Mouse (Mus musculus) liver (tissue): ENCODE results near the gene Gm4969.

Experiments used
- DNase-seq: peaks from one replicate; pipeline ENCODE4 v3.0.0-alpha.2; 2020; ENCODE audit warnings: mixed read lengths

Gm4969 gene

GRCm38 (mm10) chr7:19136168-19136567 lies 18.0 kb upstream of the Gm4969 start:
- no peak for DNase-seq

GRCm38 (mm10) chr7:19131324-19131848 lies 13.2 kb upstream of the Gm4969 start:
- DNase-seq: peak; percentile 94

DNA sequence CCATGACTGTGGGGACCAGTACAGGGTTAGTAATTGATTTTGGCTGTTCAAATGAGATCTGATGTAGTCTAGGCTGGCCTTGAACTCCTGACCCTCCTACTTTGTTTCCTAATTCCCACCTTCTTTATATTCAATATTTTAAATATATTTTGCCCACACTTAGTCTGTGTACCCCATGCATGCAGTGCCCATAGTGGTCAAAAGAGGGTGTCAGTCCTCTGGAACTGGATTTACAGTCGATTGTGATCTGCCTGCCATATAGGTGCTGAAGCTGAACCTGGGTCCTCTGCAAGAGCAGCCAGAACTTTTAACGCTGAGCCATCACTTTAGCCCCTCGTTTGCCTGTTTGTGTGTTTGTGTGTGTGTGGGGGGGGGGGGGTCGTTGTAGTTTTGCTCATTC lies 12.5 kb upstream of the Gm4969 start:
- DNase-seq: no peak

DNA sequence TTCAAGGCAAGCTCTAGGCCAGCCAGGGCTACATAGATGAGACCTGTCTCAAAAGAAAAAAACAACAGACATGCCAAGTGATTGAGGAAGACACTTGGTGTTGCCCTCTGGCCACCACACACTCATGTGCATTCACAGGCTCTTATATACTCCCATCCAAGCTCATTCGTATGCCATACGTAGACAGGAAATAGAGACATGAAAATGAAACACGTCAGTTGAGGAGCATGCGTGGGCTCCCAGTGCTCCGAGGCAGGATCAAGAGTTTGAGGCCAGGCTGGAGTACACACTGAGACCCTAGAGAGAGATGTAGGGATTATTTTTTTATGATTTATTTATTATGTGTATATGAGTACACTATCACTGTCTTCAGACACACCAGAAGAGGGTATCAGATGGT lies 11.2 kb upstream of the Gm4969 start:
- no peak for DNase-seq

DNA sequence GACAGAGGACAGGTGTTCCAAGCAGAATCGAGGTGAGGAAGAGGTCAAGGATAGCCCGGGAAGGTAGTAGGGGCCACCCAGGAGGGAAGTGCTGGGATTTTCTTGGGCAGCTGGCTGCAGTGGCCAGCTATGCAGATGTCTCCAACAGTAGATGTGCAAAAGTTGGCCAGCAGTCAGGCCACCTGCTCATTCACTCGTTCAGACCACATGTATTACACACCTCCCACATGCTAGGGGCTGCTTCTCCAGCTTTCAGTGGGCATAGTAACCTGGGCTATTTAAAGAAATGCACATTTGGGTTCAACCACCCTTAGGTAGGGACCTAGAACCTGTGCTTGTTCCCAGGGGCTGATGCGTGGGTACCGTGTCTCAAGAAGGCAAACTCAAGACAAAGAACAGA lies 9.6 kb upstream of the Gm4969 start:
- no peak for DNase-seq

DNA sequence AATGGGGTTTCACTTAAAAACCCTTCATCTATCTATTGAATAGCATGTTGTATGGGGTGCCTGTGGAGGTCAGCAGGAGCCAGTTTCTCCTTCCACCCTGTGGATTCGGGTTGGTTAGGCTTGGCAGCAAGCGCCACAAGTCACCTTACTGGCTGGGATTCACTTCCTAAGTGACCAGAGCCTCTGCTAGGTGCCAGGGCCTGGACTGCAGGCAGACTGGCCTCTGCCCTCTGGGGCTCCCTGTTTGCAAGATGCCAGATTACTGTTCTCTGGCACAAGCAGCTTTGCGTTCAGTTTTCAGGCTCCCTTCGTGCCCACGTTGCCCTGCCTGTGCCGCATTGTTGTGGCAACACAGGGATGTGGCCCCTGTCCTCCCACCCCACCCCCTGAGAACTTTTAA lies 6.5 kb upstream of the Gm4969 start:
- no peak for DNase-seq

DNA sequence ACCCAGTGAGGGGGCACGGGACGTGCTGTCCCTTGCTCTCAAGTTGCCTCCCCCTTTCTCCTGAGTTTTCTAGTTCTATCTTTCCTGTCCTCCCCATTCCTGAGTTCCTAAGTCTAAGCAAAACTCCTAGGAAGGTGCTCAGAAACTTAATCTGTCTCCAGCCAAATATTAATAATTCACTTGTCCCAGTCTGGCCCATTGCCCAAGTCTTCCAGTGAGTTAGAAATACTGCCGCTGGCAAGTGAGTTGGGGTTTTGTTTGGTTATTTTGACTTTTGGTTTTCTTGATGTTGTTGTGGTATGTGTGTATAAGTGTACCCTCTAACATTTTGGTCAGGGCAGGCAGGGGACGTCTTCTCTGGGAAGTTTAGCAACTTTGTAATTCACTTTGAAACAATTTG lies 3.5 kb upstream of the Gm4969 start:
- DNase-seq: no peak

DNA sequence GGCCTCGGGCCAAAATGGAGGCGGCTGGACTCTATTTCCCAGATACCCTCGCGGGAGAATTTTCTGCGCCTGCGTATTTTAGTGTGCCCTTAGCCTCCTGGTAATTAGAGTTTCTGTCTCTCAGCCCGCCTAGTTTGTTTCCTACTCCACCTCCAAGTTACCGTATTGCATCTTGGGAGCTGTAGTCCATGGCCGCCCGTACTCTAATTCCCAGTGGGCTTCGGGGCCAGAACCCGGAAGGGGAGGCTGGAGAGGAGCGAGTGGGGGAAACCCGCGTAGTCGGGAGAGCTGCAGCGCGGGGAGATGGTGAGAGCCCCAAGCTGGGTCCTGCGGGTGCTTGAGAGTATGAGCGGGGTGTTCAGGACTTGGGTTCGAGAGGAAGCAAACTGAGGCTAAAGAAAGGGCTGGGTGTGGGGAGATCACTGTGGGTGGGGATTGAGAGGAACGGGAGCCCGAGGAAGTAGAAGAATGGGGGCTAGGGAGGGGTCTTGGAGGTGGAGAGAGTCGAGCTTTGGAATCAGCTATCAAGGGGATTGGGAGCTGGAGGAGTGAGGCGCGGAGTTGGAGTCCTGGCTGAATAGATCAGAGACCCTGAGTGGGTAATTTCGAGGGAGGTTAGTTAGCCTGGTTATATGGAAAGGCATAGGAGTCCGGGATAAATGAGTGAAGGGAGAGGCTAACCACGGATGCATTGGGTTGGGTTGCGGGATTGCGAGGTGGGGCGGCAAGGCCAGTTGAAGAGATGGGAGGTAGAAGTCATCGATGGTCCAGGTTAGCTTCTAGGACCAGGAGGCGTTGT lies 1.7 kb upstream of the Gm4969 start, which contains the start of gene Fbxo46:
Fbxo46 (plus strand) TSS at position 229 of the 799 bp plus-strand sequence.
- DNase-seq: peak; percentile 89

- DNase-seq: no peak
These were observed 915 bp upstream of the Gm4969 start for GRCm38 (mm10) chr7:19119083-19119482.

GRCm38 (mm10) chr7:19109565-19109964 lies 8.6 kb downstream of the Gm4969 start:
- no peak for DNase-seq

DNA sequence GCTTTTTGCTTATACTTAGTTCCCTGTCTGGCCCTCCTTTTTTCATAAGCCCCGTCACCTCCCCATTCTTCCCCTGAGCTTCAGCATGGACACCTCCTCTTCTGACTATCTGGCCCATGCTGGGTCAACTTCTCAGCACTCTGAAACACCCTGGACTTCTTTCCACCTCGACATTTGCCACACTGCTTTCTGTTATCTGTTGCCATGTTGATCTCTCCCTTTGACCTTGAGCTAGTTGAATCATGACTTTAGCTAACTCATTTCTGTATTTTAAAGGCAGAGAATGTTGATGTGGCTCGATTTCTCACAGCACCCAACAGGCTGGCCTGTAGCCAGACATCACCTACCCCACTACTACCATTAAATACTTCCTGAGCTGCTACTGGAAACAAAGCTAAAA lies 10.7 kb downstream of the Gm4969 start:
- DNase-seq: no peak

DNA sequence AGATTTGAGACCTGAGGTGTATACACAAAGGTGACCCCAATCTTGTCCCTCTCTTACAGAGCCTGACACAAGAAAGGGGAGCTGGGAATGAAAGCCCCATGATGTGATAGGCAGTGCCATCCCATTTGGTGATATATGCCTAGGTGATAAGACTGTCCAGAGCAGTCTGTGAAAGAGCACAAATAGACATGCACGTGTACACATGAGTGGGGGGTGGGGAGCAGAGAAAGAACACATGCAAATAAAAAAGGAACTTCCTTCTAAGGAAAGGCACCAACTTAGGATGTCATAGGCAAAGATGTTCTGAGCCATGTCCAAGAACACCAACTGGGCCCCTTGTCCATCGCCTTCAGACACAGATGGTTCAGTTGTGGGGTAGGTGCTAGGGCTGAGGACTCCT lies 13.7 kb downstream of the Gm4969 start:
- DNase-seq: no peak

- no peak for DNase-seq
These were observed 14.4 kb downstream of the Gm4969 start for GRCm38 (mm10) chr7:19103741-19104140.

GRCm38 (mm10) chr7:19100290-19100689 lies 17.9 kb downstream of the Gm4969 start:
- no peak for DNase-seq

- no peak for DNase-seq
These were observed 19.4 kb downstream of the Gm4969 start for GRCm38 (mm10) chr7:19098811-19099210.

- no peak for DNase-seq
These were observed 20.3 kb downstream of the Gm4969 start for GRCm38 (mm10) chr7:19097863-19098262.

GRCm38 (mm10) chr7:19097217-19097616 lies 21.0 kb downstream of the Gm4969 start:
- DNase-seq: no peak

- no peak for DNase-seq
These were observed 21.7 kb downstream of the Gm4969 start for GRCm38 (mm10) chr7:19096421-19096976.

DNA sequence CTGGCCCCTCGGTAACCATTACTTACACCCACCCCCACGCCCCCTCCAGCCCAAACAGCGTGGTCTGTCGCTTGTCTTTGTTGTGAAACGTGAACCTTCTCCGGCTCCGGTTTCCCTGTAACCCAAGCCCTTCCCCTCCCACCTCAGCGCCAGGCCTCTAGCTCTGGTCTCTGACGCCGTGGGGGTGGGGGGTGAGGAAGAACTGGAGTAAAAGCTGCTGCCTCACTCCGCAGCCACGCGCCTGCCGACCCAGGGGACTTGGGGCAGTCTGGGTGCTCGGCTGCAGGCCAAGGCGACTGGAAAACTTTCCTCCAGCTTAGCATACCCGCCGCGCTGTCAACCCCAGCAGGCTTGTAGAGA lies 22.4 kb downstream of the Gm4969 start:
- peak; percentile 73 for DNase-seq

DNA sequence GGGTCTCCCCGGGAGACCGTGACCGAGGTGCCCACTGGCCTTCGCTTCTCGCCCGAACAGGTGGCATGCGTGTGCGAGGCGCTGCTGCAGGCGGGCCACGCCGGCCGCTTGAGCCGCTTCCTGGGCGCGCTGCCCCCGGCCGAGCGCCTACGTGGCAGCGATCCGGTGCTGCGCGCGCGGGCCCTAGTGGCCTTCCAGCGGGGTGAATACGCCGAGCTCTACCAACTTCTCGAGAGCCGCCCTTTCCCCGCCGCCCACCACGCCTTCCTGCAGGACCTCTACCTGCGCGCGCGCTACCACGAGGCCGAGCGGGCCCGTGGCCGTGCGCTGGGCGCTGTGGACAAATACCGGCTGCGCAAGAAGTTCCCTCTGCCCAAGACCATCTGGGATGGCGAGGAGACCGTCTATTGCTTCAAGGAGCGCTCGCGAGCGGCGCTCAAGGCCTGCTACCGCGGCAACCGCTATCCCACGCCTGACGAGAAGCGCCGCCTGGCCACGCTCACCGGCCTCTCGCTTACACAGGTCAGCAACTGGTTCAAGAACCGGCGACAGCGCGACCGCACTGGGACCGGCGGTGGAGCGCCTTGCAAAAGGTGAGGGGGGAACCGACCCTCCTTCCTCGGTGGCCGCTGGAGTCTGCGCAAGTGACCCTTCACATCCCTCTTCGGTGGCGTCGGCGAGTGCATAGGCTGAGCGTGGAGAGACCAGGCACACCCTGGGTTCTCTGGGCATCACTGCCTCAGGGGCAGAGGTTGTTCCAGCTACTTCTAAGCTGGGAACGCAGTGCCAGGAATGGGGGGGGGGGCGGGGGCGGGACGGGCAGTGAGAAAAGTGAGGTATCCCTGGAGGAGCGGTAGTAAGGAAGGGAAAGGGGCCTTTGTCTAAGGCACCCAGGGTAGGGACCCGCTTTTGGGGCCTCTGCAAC lies 23.1 kb downstream of the Gm4969 start:
- DNase-seq: peak; percentile 44

DNA sequence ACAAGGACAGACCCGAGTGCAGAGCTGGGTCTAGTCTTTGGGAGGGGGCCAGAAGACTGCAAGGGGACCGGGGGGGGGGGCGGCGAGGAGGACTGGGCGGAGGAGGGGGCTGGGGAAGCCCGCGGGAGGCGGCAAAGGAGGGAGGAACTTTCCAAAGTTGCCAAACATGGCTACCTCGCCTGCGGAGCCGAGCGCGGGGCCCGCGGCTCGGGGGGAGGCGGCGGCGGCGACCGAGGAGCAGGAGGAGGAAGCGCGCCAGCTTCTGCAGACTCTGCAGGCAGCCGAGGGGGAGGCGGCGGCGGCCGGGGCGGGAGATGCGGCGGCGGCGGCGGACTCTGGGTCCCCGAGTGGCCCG lies 23.7 kb downstream of the Gm4969 start, which contains the start of gene Six5:
Six5 (plus strand) TSS at position 124 of the 355 bp plus-strand sequence.
- peak; percentile 47 for DNase-seq

DNA sequence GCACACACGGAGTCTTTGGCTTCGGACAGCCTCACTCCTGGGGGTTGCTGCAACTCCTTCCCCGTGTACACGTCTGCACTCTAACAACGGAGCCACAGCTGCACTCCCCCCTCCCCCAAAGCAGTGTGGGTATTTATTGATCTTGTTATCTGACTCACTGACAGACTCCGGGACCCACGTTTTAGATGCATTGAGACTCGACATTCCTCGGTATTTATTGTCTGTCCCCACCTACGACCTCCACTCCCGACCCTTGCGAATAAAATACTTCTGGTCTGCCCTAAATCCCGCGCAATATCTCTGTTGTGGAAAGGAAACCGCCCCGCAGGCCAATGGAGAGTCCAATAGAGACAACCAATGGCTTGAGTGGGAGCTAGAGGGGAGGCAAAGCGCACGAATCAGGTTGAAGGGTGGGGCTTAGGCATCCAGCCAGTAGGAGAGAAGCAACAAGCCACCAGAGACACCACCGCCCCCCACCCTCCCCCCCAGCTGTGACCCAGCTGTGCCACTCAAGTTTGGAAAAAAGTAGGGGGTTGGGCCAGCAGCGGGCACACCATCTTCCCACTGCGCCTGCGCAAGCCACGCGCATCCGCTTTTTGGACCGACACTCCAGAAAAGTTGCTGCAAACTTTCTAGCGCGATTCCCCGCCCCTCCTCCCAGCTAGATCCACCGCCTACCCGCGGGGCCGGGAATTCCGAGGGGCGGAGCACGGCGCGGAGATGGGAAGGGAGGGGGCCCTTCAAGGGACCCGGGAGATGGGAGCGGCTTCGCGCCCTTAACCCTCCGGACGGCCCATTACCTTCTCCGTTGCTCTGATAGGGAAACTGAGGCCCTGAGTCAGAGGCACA lies 24.4 kb downstream of the Gm4969 start:
- peak; percentile 92 for DNase-seq
